In genomic region chr5:43621575-43622299, GRCm38 (mm10) we compare ENCODE assay signal across 11 mouse cellular contexts. TPM values are rescaled to one million over a fixed set of nuclear protein-coding genes. Genes with fewer than 3 reads are reported as not detected.
A peak's percentile ranks its signal among the peaks of the same experiment; 100 is the strongest.
DNase-seq lines count a peak whose midpoint lies in the region; ATAC-seq and TF ChIP-seq lines count a peak whose summit lies in the region.
"Had no signal": no experiment of that assay in that cellular context is flagged by ENCODE, and none has a peak within 500 bp of the region (broad histone marks: within the 10 kb centered on the region; RNA-seq: fewer than 3 reads in every experiment).

No protein-coding gene starts in this region.

- WGBS in lung, postnatal 0 days = 52% methylated on average over 7 of the region's 7 CpGs
- 64% methylated on average over 7 of the region's 7 CpGs for WGBS in hindbrain, embryonic 13.5 days
- 49% methylated on average over 7 of the region's 7 CpGs for WGBS in neural tube, embryonic 15.5 days
- WGBS in heart, embryonic 11.5 days (ENCODE audit: insufficient replicate concordance) = 73% methylated on average over 7 of the region's 7 CpGs

- TF ChIP-seq CTCF in lung, postnatal 0 days (IDR thresholded peaks at IDR 0.05) = peak; percentile 35; the same call in 1 of the 2 replicates

- TF ChIP-seq EP300 in lung, postnatal 0 days (IDR thresholded peaks at IDR 0.05) = no peak

- no peak overlapping the region for H3K4me2 ChIP-seq in lung, postnatal 0 days (replicated peaks; ENCODE audit: low read depth, low read length)
- no peak overlapping the region for H3K4me2 ChIP-seq in hindbrain, embryonic 13.5 days
- H3K4me2 ChIP-seq in neural tube, embryonic 15.5 days = no peak overlapping the region
- H3K4me2 ChIP-seq in heart, embryonic 11.5 days = no peak overlapping the region

- no peak overlapping the region for H3K27ac ChIP-seq in lung, postnatal 0 days (ENCODE audit: low read length)
- no peak overlapping the region; the same call in 1 of the 2 replicates for H3K27ac ChIP-seq in hindbrain, embryonic 13.5 days
- H3K27ac ChIP-seq in neural tube, embryonic 15.5 days (replicated peaks) = peak overlapping the region; percentile 64; the same call in 1 of the 2 replicates
- H3K27ac ChIP-seq in heart, embryonic 11.5 days (ENCODE audit: low read depth, low read length) = no peak overlapping the region
- H3K27ac ChIP-seq: macrophage had no signal

- no peaks in the 10 kb centered on the region for H3K9me3 ChIP-seq in lung, postnatal 0 days (ENCODE audit: low read length)
- H3K9me3 ChIP-seq in hindbrain, embryonic 13.5 days = no peaks in the 10 kb centered on the region
- H3K9me3 ChIP-seq in neural tube, embryonic 15.5 days (replicated peaks) = no peaks in the 10 kb centered on the region
- H3K9me3 ChIP-seq in heart, embryonic 11.5 days (replicated peaks; ENCODE audit: control insufficient read depth, low read length) = no peaks in the 10 kb centered on the region

- ATAC-seq in frontal cortex, adult (ENCODE audit: low TSS enrichment) = peak; percentile 73
- ATAC-seq in lung, postnatal 0 days = peak; percentile 19; the same call in 1 of the 2 replicates
- peak; percentile 72 for ATAC-seq in hindbrain, embryonic 13.5 days (ENCODE audit: low FRiP score)
- peak; percentile 69 for ATAC-seq in neural tube, embryonic 15.5 days (ENCODE audit: low FRiP score)
- ATAC-seq in heart, embryonic 11.5 days (replicated peaks; ENCODE audit: insufficient number of reproducible peaks, low FRiP score, low TSS enrichment) = no peak

- no peaks in the 10 kb centered on the region for H3K36me3 ChIP-seq in lung, postnatal 0 days (ENCODE audit: insufficient read depth, low read length)
- H3K36me3 ChIP-seq in hindbrain, embryonic 13.5 days = no peaks in the 10 kb centered on the region
- H3K36me3 ChIP-seq in neural tube, embryonic 15.5 days = no peaks in the 10 kb centered on the region
- no peaks in the 10 kb centered on the region for H3K36me3 ChIP-seq in heart, embryonic 11.5 days (ENCODE audit: control insufficient read depth, insufficient read depth, low read length)

- no peak overlapping the region for H3K4me3 ChIP-seq in lung, postnatal 0 days (ENCODE audit: low read depth, low read length)
- no peak overlapping the region for H3K4me3 ChIP-seq in hindbrain, embryonic 13.5 days
- H3K4me3 ChIP-seq in neural tube, embryonic 15.5 days (replicated peaks) = no peak overlapping the region
- no peak overlapping the region for H3K4me3 ChIP-seq in heart, embryonic 11.5 days (ENCODE audit: low read depth, low read length)

- H3K27me3 ChIP-seq in lung, postnatal 0 days (replicated peaks; ENCODE audit: insufficient read depth, low read length) = no peaks in the 10 kb centered on the region
- no peaks in the 10 kb centered on the region for H3K27me3 ChIP-seq in hindbrain, embryonic 13.5 days
- no peaks in the 10 kb centered on the region for H3K27me3 ChIP-seq in neural tube, embryonic 15.5 days (replicated peaks)
- H3K27me3 ChIP-seq in heart, embryonic 11.5 days (ENCODE audit: control insufficient read depth, insufficient read depth, low read length) = no peaks in the 10 kb centered on the region

- no peak overlapping the region for H3K9ac ChIP-seq in lung, postnatal 0 days (replicated peaks; ENCODE audit: low read depth)
- no peak overlapping the region for H3K9ac ChIP-seq in hindbrain, embryonic 13.5 days
- H3K9ac ChIP-seq in neural tube, embryonic 15.5 days (replicated peaks) = no peak overlapping the region
- no peak overlapping the region for H3K9ac ChIP-seq in heart, embryonic 11.5 days (ENCODE audit: low read depth, low read length)

- DNase-seq in frontal cortex, postnatal 25 days (ENCODE audit: low spot score in 2 of 2) = no peak
- DNase-seq in lung, postnatal 0 days (ENCODE audit: low spot score) = peak; percentile 12
- DNase-seq in lung, postnatal 14 days = no peak
- no peak for DNase-seq in ovary, adult 18-20 months (ENCODE audit: low spot score)
- DNase-seq: embryo, embryonic 11 days; kidney, postnatal 25 days had no signal

- H3K4me1 ChIP-seq in lung, postnatal 0 days (ENCODE audit: insufficient read depth, low read depth, low read length) = no peaks in the 10 kb centered on the region
- H3K4me1 ChIP-seq in hindbrain, embryonic 13.5 days (replicated peaks) = peaks cover 15% of the 10 kb centered on the region
- 0 out of 2 replicates have a peak, but pooled peaks cover 12% of the 10 kb centered on the region for H3K4me1 ChIP-seq in neural tube, embryonic 15.5 days
- H3K4me1 ChIP-seq in heart, embryonic 11.5 days (ENCODE audit: control insufficient read depth, insufficient read depth, low read length) = no peaks in the 10 kb centered on the region

RNA-seq across cellular contexts. Expression of gene Cc2d2a, which starts 40.4 kb away (rescaled TPM):
- 7.7 and 8.7 TPM in 2 replicates for polyA plus RNA-seq in lung, postnatal 0 days (2015; fragmentation: Nextera tagmentation; extraction: Ambion mirVana)
- polyA plus RNA-seq in hindbrain, embryonic 13.5 days (2015; fragmentation: Nextera tagmentation; extraction: Ambion mirVana) = 7.3 and 8.0 TPM in 2 replicates
- polyA plus RNA-seq in neural tube, embryonic 15.5 days (2015; fragmentation: Nextera tagmentation; extraction: Ambion mirVana) = 7.6 and 8.4 TPM in 2 replicates
- 8.3 and 8.5 TPM in 2 replicates for polyA plus RNA-seq in heart, embryonic 11.5 days (2014; fragmentation: Nextera tagmentation; extraction: Ambion mirVana)
